Comparison of ENCODE assay signal across 9 mouse cellular contexts in genomic region chr14:27430280-27430679, GRCm38 (mm10). TPM values are rescaled to one million over a fixed set of nuclear protein-coding genes. Genes with fewer than 3 reads are reported as not detected.
DNase-seq lines count a peak whose midpoint lies in the region; ATAC-seq and TF ChIP-seq lines count a peak whose summit lies in the region.
"Had no signal": no experiment of that assay in that cellular context is flagged by ENCODE, and none has a peak within 500 bp of the region (broad histone marks: within the 10 kb centered on the region; RNA-seq: fewer than 3 reads in every experiment).

No protein-coding gene starts in this region.

- no peak for DNase-seq in heart, postnatal 36 days
- no peak for DNase-seq in thymus, postnatal 0 days (ENCODE audit: low spot score)
- no peak for DNase-seq in adrenal gland, adult 18-20 months (ENCODE audit: low spot score in 2 of 2)
- DNase-seq in kidney, adult 11 months, result no peak
- DNase-seq: layer of hippocampus, adult 9-11 months had no signal

- no peak for TF ChIP-seq EP300 in ES-Bruce4 (IDR thresholded peaks at IDR 0.05; ENCODE audit: insufficient read depth, low read depth, low read length)

- H3K4me3 ChIP-seq in heart, embryonic 16.5 days (ENCODE audit: low read length), result no peak overlapping the region
- no peak overlapping the region; the same call in 1 of the 2 replicates for H3K4me3 ChIP-seq in ES-Bruce4 (ENCODE audit: low read depth, low read length)
- H3K4me3 ChIP-seq in forebrain, embryonic 15.5 days, result 0 out of 2 replicates have a peak overlapping the region, but pooled peaks have one; percentile 13
- peak overlapping the region; percentile 35 for H3K4me3 ChIP-seq in liver, embryonic 16.5 days (ENCODE audit: low read depth, low read length)

- TF ChIP-seq CTCF in ES-Bruce4 (IDR thresholded peaks at IDR 0.05; ENCODE audit: low read depth, low read length), result no peak

- H3K9ac ChIP-seq in heart, embryonic 16.5 days (ENCODE audit: low read length), result no peak overlapping the region
- H3K9ac ChIP-seq in ES-Bruce4 (ENCODE audit: low read depth, poor library complexity, severe bottlenecking), result peak overlapping the region; percentile 97
- H3K9ac ChIP-seq in forebrain, embryonic 15.5 days (replicated peaks), result no peak overlapping the region
- no peak overlapping the region for H3K9ac ChIP-seq in liver, embryonic 16.5 days (ENCODE audit: low read depth, low read length)

- 0 out of 2 replicates have a peak, but pooled peaks cover 5% of the 10 kb centered on the region for H3K4me1 ChIP-seq in heart, embryonic 16.5 days (ENCODE audit: control insufficient read depth, insufficient read depth, low read length)
- no peaks in the 10 kb centered on the region for H3K4me1 ChIP-seq in ES-Bruce4 (ENCODE audit: control insufficient read depth, insufficient read depth, low read length)
- H3K4me1 ChIP-seq in forebrain, embryonic 15.5 days, result peaks cover 9% of the 10 kb centered on the region
- peaks cover 7% of the 10 kb centered on the region for H3K4me1 ChIP-seq in liver, embryonic 16.5 days (ENCODE audit: control insufficient read depth, low read depth, low read length)

- peaks cover 22% of the 10 kb centered on the region for H3K36me3 ChIP-seq in heart, embryonic 16.5 days (ENCODE audit: control insufficient read depth, insufficient read depth)
- peaks cover 27% of the 10 kb centered on the region for H3K36me3 ChIP-seq in ES-Bruce4 (ENCODE audit: control insufficient read depth, insufficient read depth, low read length, poor library complexity, severe bottlenecking)
- peaks cover 20% of the 10 kb centered on the region for H3K36me3 ChIP-seq in forebrain, embryonic 15.5 days
- H3K36me3 ChIP-seq in liver, embryonic 16.5 days (ENCODE audit: control insufficient read depth, insufficient read depth), result peaks cover 3% of the 10 kb centered on the region

- no peak overlapping the region for H3K27ac ChIP-seq in heart, embryonic 16.5 days (ENCODE audit: low read length)
- no peak overlapping the region for H3K27ac ChIP-seq in ES-Bruce4 (ENCODE audit: insufficient read depth, low read length)
- no peak overlapping the region for H3K27ac ChIP-seq in forebrain, embryonic 15.5 days (replicated peaks)
- H3K27ac ChIP-seq in liver, embryonic 16.5 days (ENCODE audit: low read length), result no peak overlapping the region

- intact Hi-C loops in heart, postnatal 36 days (cut with DNase I), result no loop called here

- H3K9me3 ChIP-seq in heart, embryonic 16.5 days (replicated peaks; ENCODE audit: control insufficient read depth, low read length), result peaks cover 11% of the 10 kb centered on the region
- peaks cover 5% of the 10 kb centered on the region; the same call in 1 of the 2 replicates for H3K9me3 ChIP-seq in ES-Bruce4 (replicated peaks; ENCODE audit: control insufficient read depth, insufficient read depth, low read length, poor library complexity, severe bottlenecking)
- no peaks in the 10 kb centered on the region for H3K9me3 ChIP-seq in forebrain, embryonic 15.5 days
- H3K9me3 ChIP-seq in liver, embryonic 16.5 days (replicated peaks; ENCODE audit: control insufficient read depth, low read length), result peaks cover 6% of the 10 kb centered on the region

- no peaks in the 10 kb centered on the region for H3K27me3 ChIP-seq in heart, embryonic 16.5 days (ENCODE audit: control insufficient read depth, insufficient read depth, low read length)
- H3K27me3 ChIP-seq in ES-Bruce4 (ENCODE audit: control insufficient read depth, insufficient read depth, low read length, poor library complexity, severe bottlenecking), result no peaks in the 10 kb centered on the region
- H3K27me3 ChIP-seq in forebrain, embryonic 15.5 days, result no peaks in the 10 kb centered on the region; the same call in 1 of the 2 replicates
- no peaks in the 10 kb centered on the region for H3K27me3 ChIP-seq in liver, embryonic 16.5 days (ENCODE audit: control insufficient read depth, insufficient read depth, low read depth, low read length)

- no peak for TF ChIP-seq POLR2A in ES-Bruce4 (IDR thresholded peaks at IDR 0.05; ENCODE audit: insufficient read depth, low read length)

- H3K4me2 ChIP-seq in heart, embryonic 16.5 days (ENCODE audit: low read depth, low read length), result peak overlapping the region; percentile 38
- no peak overlapping the region; the same call in 1 of the 2 replicates for H3K4me2 ChIP-seq in forebrain, embryonic 15.5 days (replicated peaks)
- peak overlapping the region; percentile 65 for H3K4me2 ChIP-seq in liver, embryonic 16.5 days (ENCODE audit: low read depth, low read length)

- WGBS in heart, embryonic 16.5 days, result 88% methylated on average over 4 of the region's 4 CpGs
- WGBS in forebrain, embryonic 15.5 days, result 91% methylated on average over 4 of the region's 4 CpGs
- 71% methylated on average over 4 of the region's 4 CpGs for WGBS in liver, embryonic 16.5 days (ENCODE audit: insufficient replicate concordance)

- ATAC-seq in heart, embryonic 16.5 days (replicated peaks; ENCODE audit: extremely low read depth, insufficient read depth, low FRiP score), result no peak
- no peak for ATAC-seq in forebrain, embryonic 15.5 days (replicated peaks)
- no peak for ATAC-seq in liver, embryonic 16.5 days (ENCODE audit: low read depth)

RNA-seq across cellular contexts. Expression of gene Fam208a, which starts 1.6 kb away (rescaled TPM):
- polyA plus RNA-seq in heart, embryonic 16.5 days (2015; fragmentation: Nextera tagmentation; extraction: Ambion mirVana), result 8.5 and 9.5 TPM in 2 replicates
- total RNA-seq in heart, postnatal 36 days (2021), result 10 to 100 TPM; 11.2 to 11.4 TPM
- polyA plus RNA-seq in ES-Bruce4 (2011; ENCODE audit: insufficient read depth, insufficient read length, low read depth, missing spikeins), result 43.3 and 44.5 TPM in 2 replicates
- 17.4 and 18.2 TPM in 2 replicates for polyA plus RNA-seq in forebrain, embryonic 15.5 days (2015; fragmentation: Nextera tagmentation; extraction: Ambion mirVana)
- 3.8 and 4.0 TPM in 2 replicates for polyA plus RNA-seq in liver, embryonic 16.5 days (2015; fragmentation: Nextera tagmentation; extraction: Ambion mirVana)
- 11.1 and 16.7 TPM in 2 replicates for polyA plus RNA-seq in thymus, postnatal 0 days (2015; fragmentation: Nextera tagmentation; extraction: Ambion mirVana)
- 10 to 100 TPM; 16.8 to 17.1 TPM for total RNA-seq in adrenal gland, adult 18-20 months (2021)

Comparison
In these comparisons a context has a peak if more than half of its experiments do, and no peak if none do; other contexts are left out.
1. H3K4me3 ChIP-seq: peak in forebrain, embryonic 15.5 days (single experiment) and liver, embryonic 16.5 days (single experiment); none in heart, embryonic 16.5 days (single experiment) and ES-Bruce4 (single experiment).